Mouse (Mus musculus) lung, postnatal 0 days (tissue): ENCODE measurements around the gene Wnt4. TPM values are rescaled to one million over a fixed set of nuclear protein-coding genes. Genes with fewer than 3 reads are reported as not detected.
A peak's percentile ranks its signal among the peaks of the same experiment; 100 is the strongest.

Source experiments
- ATAC-seq: fragments of 200-750 bp; cut with Nextera tagmentation; 2 replicates; pipeline ENCODE4 v1.8.0; 2017; ENCODE audit warnings: moderate library complexity
- DNase-seq: peaks from one replicate; pipeline ENCODE4 v3.0.0-alpha.2; 2016; ENCODE audit warnings: low spot score
- H3K27ac ChIP-seq: fragments of 300-500 bp; sonication (generic); 2 replicates; pipeline ENCODE4 v1.5.1; 2014; ENCODE audit warnings: antibody characterized with exemption, mild to moderate bottlenecking, low read length, mixed read lengths
- H3K27me3 ChIP-seq: fragments of 300-500 bp; sonication (generic); replicated peaks from 2 replicates; pipeline ENCODE4 v1.6.1; 2014; ENCODE audit warnings: low read length, mixed read lengths; ENCODE audit not compliant: insufficient read depth
- H3K36me3 ChIP-seq: fragments of 300-500 bp; sonication (generic); 2 replicates; pipeline ENCODE4 v1.6.1; 2014; ENCODE audit warnings: low read length, mixed read lengths; ENCODE audit not compliant: insufficient read depth
- H3K4me1 ChIP-seq: fragments of 300-500 bp; sonication (generic); 2 replicates; pipeline ENCODE4 v1.6.1; 2014; ENCODE audit warnings: antibody characterized with exemption, low read depth, low read length, mixed read lengths; ENCODE audit not compliant: insufficient read depth
- H3K4me2 ChIP-seq: fragments of 300-500 bp; sonication (generic); replicated peaks from 2 replicates; pipeline ENCODE4 v1.6.1; 2014; ENCODE audit warnings: low read depth, mild to moderate bottlenecking, low read length, moderate library complexity, mixed read lengths
- H3K4me3 ChIP-seq: fragments of 300-500 bp; sonication (generic); 2 replicates; pipeline ENCODE4 v1.5.1; 2014; ENCODE audit warnings: low read depth, low read length
- H3K9ac ChIP-seq: fragments of 300-500 bp; sonication (generic); replicated peaks from 2 replicates; pipeline ENCODE4 v1.6.1; 2014; ENCODE audit warnings: low read depth, mild to moderate bottlenecking
- H3K9me3 ChIP-seq: fragments of 300-500 bp; sonication (generic); 2 replicates; pipeline ENCODE4 v1.6.1; 2016; ENCODE audit warnings: low read length, mixed read lengths
- CTCF ChIP-seq: IDR thresholded peaks from 2 replicates; pipeline ENCODE4 v1.5.1; 2016; ENCODE audit warnings: antibody characterized with exemption, mild to moderate bottlenecking
- EP300 ChIP-seq: IDR thresholded peaks from 2 replicates; pipeline ENCODE4 v1.6.1; 2016; ENCODE audit warnings: antibody characterized with exemption, mild to moderate bottlenecking, control low read depth
- WGBS: fragments of 180-500 bp; shearing (Covaris S2); extraction: QIAGEN DNeasy Blood & Tissue Kit; methylation state at CpG from one replicate; pipeline ENCODE4 v1.1.7; 2014; 5-methylcytosine and 5-hydroxymethylcytosine counted together
- polyA plus RNA-seq: library from polyadenylated mRNA; unstranded; fragments of >200 nt; fragmentation: Nextera tagmentation; extraction: Ambion mirVana; gene quantifications from 2 replicates; pipeline ENCODE4 v1.2.1, GENCODE M21; 2015

Wnt4 gene
- polyA plus RNA-seq, 1 experiment from 2014 or later = 2.1 TPM

DNA sequence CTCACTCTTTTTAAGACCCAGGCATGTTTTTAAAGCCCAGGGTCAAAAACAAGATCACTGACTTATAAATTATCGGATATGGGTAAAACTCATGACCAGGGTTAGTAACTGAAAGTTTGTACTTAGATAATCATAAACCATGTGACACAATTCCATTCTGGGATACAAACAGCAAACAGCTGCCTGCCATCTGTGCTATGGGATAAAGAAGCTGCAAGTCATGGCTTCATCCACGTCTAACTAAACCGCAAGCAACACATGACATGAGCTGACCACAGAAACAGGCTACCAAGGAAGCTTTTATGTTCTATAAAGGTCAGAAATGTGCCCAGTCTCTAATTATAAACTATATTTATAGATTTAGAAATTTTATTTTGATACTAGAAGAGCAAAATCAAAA lies 49.2 kb downstream of the Wnt4 start:
- 82% methylated on average over 3 of the region's 3 CpGs for WGBS
- Histone ChIP-seq H3K9ac (no peak overlapping the region), H3K9me3 (no peaks in the 10 kb centered on the region), H3K4me2 (no peak overlapping the region), H3K27me3 (no peaks in the 10 kb centered on the region), H3K36me3 (peaks cover 20% of the 10 kb centered on the region; the same call in 1 of the 2 replicates), H3K4me3 (no peak overlapping the region), H3K27ac (no peak overlapping the region), H3K4me1 (no peaks in the 10 kb centered on the region)
- DNase-seq (no peak), ATAC-seq (no peak)
- TF ChIP-seq CTCF (no peak), EP300 (no peak)

DNA sequence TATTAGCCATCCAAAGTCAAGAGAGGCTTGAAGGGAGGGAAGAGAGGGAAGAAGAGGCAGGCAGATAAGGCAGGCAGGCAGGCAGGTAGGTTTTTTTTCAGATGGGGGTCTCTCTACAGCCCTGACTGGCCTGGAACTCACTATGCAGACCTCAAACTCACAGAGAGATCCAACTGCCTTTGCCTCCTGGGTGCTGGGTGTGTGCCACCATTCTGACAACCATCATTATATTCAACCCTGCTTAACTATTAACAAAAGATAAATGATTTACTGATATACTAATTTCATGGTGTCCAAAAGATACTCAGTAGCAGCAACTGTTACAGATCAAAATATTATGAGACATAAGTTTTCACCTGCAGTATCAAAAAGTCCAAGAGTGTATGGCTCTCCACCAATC lies 54.8 kb downstream of the Wnt4 start:
- peaks cover 23% of the 10 kb centered on the region; the same call in 1 of the 2 replicates for H3K36me3 ChIP-seq
- no peaks in the 10 kb centered on the region for H3K4me1 ChIP-seq
- TF ChIP-seq EP300 = no peak
- no peak for TF ChIP-seq CTCF
- no peaks in the 10 kb centered on the region for H3K9me3 ChIP-seq
- ATAC-seq (no peak), DNase-seq (no peak)
- no peak overlapping the region for H3K4me2 ChIP-seq
- H3K9ac ChIP-seq = no peak overlapping the region
- H3K27ac ChIP-seq = no peak overlapping the region
- no peaks in the 10 kb centered on the region for H3K27me3 ChIP-seq
- H3K4me3 ChIP-seq = no peak overlapping the region

DNA sequence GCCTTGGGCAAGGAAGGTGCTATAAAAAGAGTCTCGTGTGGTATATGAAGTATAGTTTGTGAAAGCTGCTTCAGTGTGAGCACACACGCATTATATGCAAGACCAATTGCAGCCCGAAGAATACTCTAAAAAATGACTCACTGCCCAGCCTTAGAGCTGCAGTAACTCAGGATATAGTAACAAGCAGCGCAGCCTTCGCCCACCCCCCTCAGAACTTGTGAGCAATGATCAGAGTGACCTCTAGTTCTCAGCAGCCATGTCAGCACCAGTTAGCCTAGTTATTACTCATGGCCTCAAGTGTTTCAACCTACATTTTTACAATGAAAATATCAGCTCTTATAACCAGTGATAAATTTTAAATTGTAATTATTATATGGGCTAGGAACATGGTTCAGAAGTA lies 59.2 kb downstream of the Wnt4 start:
- no peak for TF ChIP-seq CTCF
- TF ChIP-seq EP300 = no peak
- Histone ChIP-seq H3K4me1 (no peaks in the 10 kb centered on the region; the same call in 1 of the 2 replicates), H3K9me3 (no peaks in the 10 kb centered on the region), H3K9ac (no peak overlapping the region), H3K27me3 (no peaks in the 10 kb centered on the region), H3K27ac (no peak overlapping the region), H3K4me2 (no peak overlapping the region), H3K4me3 (no peak overlapping the region), H3K36me3 (peaks cover 6% of the 10 kb centered on the region; the same call in 1 of the 2 replicates)
- DNase-seq = no peak
- 83% methylated on average over 5 of the region's 5 CpGs for WGBS
- no peak for ATAC-seq

DNA sequence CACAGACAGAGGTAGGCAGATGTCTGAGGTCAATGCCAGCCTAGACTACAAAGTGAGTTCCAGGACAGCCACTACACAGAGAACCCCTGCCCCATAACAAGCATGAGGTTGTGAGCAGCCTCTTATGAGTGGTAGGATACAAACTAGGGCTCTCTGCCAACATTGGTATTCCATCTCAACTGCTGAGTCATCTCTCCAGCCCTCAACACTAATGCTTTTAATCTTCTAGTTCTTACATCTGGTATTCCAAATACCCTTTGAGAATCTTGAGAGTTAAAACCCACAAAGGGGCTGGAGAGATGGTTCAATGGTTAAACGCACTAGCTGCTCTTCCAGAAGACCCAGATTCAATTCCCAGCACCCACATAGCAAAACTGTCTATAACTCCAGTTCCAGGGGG lies 62.1 kb downstream of the Wnt4 start:
- no peaks in the 10 kb centered on the region for H3K36me3 ChIP-seq
- 70% methylated on average over 1 of the region's 1 CpGs for WGBS
- H3K27ac ChIP-seq = no peak overlapping the region
- DNase-seq (peak; percentile 42), ATAC-seq (peak; percentile 26; the same call in 1 of the 2 replicates)
- H3K4me3 ChIP-seq = no peak overlapping the region
- TF ChIP-seq CTCF (no peak), EP300 (no peak)
- H3K9me3 ChIP-seq = no peaks in the 10 kb centered on the region
- no peak overlapping the region for H3K4me2 ChIP-seq
- H3K9ac ChIP-seq = no peak overlapping the region
- no peaks in the 10 kb centered on the region for H3K27me3 ChIP-seq
- H3K4me1 ChIP-seq = no peaks in the 10 kb centered on the region; the same call in 1 of the 2 replicates

DNA sequence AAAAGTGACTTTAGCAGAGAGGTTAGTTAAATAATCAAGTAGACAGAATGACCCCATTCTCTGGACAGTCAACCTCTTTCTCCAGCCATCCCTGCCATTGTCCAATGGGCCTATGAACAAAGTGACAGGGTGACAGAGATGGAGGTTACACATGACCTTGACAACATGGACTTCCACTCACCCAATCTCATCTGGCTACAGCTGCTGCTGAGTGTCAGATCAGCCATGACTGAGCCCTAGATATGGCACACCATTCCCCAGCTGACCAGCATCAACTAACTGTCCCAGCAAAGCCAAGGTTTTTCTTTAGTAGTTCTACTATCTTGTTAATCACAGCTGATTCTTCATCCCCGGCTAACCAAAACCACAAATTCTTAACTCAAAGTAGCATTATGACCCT lies 65.5 kb downstream of the Wnt4 start:
- Histone ChIP-seq H3K9ac (no peak overlapping the region), H3K27ac (no peak overlapping the region), H3K27me3 (no peaks in the 10 kb centered on the region), H3K4me3 (no peak overlapping the region), H3K4me2 (no peak overlapping the region), H3K36me3 (no peaks in the 10 kb centered on the region), H3K9me3 (no peaks in the 10 kb centered on the region), H3K4me1 (no peaks in the 10 kb centered on the region; the same call in 1 of the 2 replicates)
- no peak for ATAC-seq
- DNase-seq = no peak
- TF ChIP-seq CTCF = no peak
- 65% methylated on average over 1 of the region's 1 CpGs for WGBS

DNA sequence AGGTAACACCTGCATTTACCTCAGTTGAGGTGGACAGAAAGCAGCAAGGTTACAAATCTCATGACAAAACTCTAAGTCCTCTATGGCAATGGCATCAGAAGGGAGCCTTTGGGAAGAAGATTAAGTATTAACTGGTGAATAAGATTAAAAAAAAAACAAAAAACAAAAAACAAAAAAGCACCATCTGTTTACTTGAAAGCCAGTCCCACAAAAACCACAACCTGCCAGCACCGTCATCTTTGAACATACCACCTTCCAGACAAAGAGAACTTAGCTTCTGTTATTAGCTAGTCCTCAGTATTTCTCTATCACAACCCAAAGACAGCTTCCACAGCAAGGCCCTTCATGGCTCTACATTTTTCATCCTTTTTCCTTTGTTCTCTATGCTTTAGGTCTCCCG lies 67.8 kb downstream of the Wnt4 start:
- no peak for DNase-seq
- H3K36me3 ChIP-seq = no peaks in the 10 kb centered on the region
- no peak overlapping the region for H3K4me2 ChIP-seq
- H3K9me3 ChIP-seq = no peaks in the 10 kb centered on the region
- ATAC-seq = no peak
- no peak overlapping the region for H3K4me3 ChIP-seq
- peaks cover 7% of the 10 kb centered on the region; the same call in 1 of the 2 replicates for H3K4me1 ChIP-seq
- no peak overlapping the region for H3K9ac ChIP-seq
- TF ChIP-seq EP300 (no peak), CTCF (no peak)
- no peaks in the 10 kb centered on the region for H3K27me3 ChIP-seq
- 73% methylated on average over 2 of the region's 2 CpGs for WGBS
- H3K27ac ChIP-seq = no peak overlapping the region

DNA sequence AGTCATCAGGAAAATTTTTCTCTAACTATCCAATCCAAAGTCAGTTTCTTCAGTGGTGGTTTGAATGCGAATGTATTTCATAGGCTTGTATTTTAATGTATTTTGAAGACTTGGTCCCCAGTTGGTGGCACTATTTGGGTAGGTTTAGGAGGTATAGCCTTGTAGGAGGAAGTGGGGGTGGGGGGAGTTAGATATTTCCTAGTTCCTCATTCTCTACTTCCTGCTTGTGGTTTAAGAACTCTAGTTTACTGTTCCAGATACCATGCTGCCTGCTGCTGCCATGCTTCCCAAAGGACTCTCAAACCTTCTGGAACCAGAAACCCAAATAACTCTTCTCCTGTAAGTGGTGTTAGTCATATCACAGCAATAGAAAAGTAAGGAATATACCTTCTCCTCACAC lies 68.5 kb downstream of the Wnt4 start:
- no peaks in the 10 kb centered on the region for H3K27me3 ChIP-seq
- WGBS = 86% methylated on average over 1 of the region's 1 CpGs
- ATAC-seq (no peak), DNase-seq (no peak)
- H3K4me1 ChIP-seq = peaks cover 7% of the 10 kb centered on the region; the same call in 1 of the 2 replicates
- H3K27ac ChIP-seq = no peak overlapping the region
- H3K9ac ChIP-seq = no peak overlapping the region
- no peaks in the 10 kb centered on the region for H3K36me3 ChIP-seq
- H3K9me3 ChIP-seq = no peaks in the 10 kb centered on the region
- no peak overlapping the region for H3K4me2 ChIP-seq
- TF ChIP-seq CTCF (no peak), EP300 (no peak)
- no peak overlapping the region for H3K4me3 ChIP-seq

Other genes with a start within 250 kb of the Wnt4 start
- gene Zbtb40, start 228.7 kb upstream of the Wnt4 start, polyA plus RNA-seq = 1.3 and 1.6 TPM in 2 replicates
- gene Cdc42, start 80.2 kb downstream of the Wnt4 start, polyA plus RNA-seq = 545 and 582 TPM in 2 replicates
- gene Cela3a, start 132.3 kb downstream of the Wnt4 start, polyA plus RNA-seq = not detected in 2 replicates
- gene Cela3b, start 153.1 kb downstream of the Wnt4 start, polyA plus RNA-seq = not detected in 2 replicates
- not detected in 2 replicates for gene 1700013G24Rik, start 175.8 kb downstream of the Wnt4 start, polyA plus RNA-seq
- 20.2 and 25.3 TPM in 2 replicates for gene Hspg2, start 191.3 kb downstream of the Wnt4 start, polyA plus RNA-seq